Mouse (Mus musculus): ENCODE results near the gene Adamts18. TPM values are rescaled to one million over a fixed set of nuclear protein-coding genes. Genes with fewer than 3 reads are reported as not detected.
A peak's percentile ranks its signal among the peaks of the same experiment; 100 is the strongest.

Adamts18 gene
- polyA plus RNA-seq (2015; fragmentation: Nextera tagmentation; extraction: Ambion mirVana) = 22.1 and 23.3 TPM in 2 replicates

DNA sequence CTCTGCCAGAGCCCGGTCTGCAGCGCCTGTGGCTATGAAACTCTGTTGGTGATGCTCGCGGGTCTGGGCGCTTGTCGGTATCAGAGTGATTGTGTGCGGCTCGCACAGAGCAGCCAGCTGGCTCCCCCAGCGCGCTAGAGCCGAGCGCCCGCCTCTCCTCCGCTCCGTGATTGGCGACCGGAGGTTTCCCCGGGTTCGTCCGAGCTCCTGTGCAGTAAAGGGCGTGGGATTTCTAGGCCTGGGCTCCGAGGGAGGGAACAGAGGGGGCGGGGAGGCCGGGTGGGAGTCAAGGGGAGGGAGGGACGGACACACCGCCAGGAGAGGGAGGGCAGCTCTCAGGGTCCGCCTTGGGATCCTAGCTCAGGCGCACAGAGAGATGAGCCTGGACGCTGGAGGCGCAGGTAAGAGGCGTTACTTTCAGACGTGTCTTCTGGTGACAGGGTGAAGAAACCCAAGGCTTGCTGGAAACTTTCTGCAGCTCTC, at the start of gene Adamts18:
Gene Adamts18, minus strand, starts transcription at position 86 of the 483 bp plus-strand sequence.
- Histone ChIP-seq H3K4me3 (peak within 1 kb of the TSS; percentile 67), H3K4me2 (replicated peaks) (peak within 1 kb of the TSS; percentile 93), H3K4me1 (peaks cover 39% of the 10 kb centered on the region), H3K36me3 (no peaks in the 10 kb centered on the region), H3K9me3 (no peaks in the 10 kb centered on the region), H3K27ac (replicated peaks) (peak within 1 kb of the TSS; percentile 88), H3K27me3 (0 out of 2 replicates have a peak, but pooled peaks cover 4% of the 10 kb centered on the region), H3K9ac (replicated peaks) (peak within 1 kb of the TSS; percentile 76)
- under 1% methylated on average over 32 of the region's 32 CpGs for WGBS
- peak; percentile 89 for ATAC-seq (replicated peaks)

DNA sequence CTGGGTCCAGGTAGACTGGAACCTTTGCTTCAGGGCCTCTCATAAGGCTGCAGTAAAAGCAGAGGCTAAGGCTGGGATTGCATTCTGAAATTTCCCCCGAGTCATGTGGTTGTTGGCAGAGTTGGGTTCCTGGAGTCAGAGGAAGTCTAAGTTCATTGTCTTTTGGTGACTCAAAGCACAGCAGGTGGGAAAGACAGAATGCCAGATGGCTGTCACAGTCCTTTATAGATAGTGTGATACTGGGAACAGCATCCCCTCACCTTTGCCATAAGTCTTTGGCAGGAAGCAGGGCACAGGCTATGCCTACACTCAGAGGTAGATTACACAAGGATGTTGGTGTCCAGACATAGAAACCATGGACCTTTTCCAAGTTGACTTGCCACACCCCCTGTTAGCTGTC, 47.9 kb upstream of the Adamts18 start:
- Histone ChIP-seq H3K27ac (replicated peaks) (no peak overlapping the region), H3K9me3 (no peaks in the 10 kb centered on the region), H3K9ac (replicated peaks) (no peak overlapping the region), H3K27me3 (no peaks in the 10 kb centered on the region), H3K4me1 (no peaks in the 10 kb centered on the region), H3K4me2 (replicated peaks) (no peak overlapping the region), H3K36me3 (no peaks in the 10 kb centered on the region), H3K4me3 (no peak overlapping the region)
- 81% methylated on average over 1 of the region's 1 CpGs for WGBS
- no peak for ATAC-seq (replicated peaks)

DNA sequence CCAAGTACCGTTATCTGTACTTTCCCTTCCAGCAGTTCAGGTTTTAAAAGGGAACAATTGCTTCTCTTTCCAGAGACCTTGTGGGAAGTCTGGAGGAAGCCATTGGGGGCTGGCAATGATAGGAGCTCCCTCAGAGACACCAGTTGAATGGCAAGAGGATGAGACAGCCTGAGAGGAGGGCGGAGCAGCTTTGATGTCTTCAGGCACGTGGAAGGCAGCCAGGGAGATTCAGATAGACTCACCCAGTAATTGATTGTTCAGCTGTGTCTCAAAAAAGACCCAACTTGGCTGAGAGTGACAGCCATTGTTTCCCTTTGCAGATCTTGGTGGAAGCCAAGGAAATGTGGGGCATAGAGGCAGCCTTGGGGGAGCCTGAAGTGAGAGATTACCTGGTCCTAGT, 42.8 kb upstream of the Adamts18 start:
- H3K4me3 ChIP-seq = no peak overlapping the region
- no peaks in the 10 kb centered on the region for H3K4me1 ChIP-seq
- H3K36me3 ChIP-seq = no peaks in the 10 kb centered on the region
- 45% methylated on average over 3 of the region's 3 CpGs for whole genome bisulfite sequencing
- H3K27ac ChIP-seq (replicated peaks) = no peak overlapping the region
- no peaks in the 10 kb centered on the region for H3K9me3 ChIP-seq
- H3K4me2 ChIP-seq (replicated peaks) = no peak overlapping the region
- H3K27me3 ChIP-seq = no peaks in the 10 kb centered on the region
- ATAC-seq (replicated peaks) = no peak
- no peak overlapping the region for H3K9ac ChIP-seq (replicated peaks)

- H3K27ac ChIP-seq (replicated peaks) = no peak overlapping the region
- H3K9ac ChIP-seq (replicated peaks) = no peak overlapping the region
- no peak for ATAC-seq (replicated peaks)
- no peaks in the 10 kb centered on the region for H3K27me3 ChIP-seq
- H3K4me3 ChIP-seq = no peak overlapping the region
- H3K4me2 ChIP-seq (replicated peaks) = no peak overlapping the region
- 0 out of 2 replicates have a peak, but pooled peaks cover 3% of the 10 kb centered on the region for H3K4me1 ChIP-seq
- 81% methylated on average over 3 of the region's 3 CpGs for WGBS
- H3K9me3 ChIP-seq = no peaks in the 10 kb centered on the region
- H3K36me3 ChIP-seq = no peaks in the 10 kb centered on the region
Observed at GRCm38 (mm10) chr8:113886509-113886908, 38.0 kb upstream of the Adamts18 start.

DNA sequence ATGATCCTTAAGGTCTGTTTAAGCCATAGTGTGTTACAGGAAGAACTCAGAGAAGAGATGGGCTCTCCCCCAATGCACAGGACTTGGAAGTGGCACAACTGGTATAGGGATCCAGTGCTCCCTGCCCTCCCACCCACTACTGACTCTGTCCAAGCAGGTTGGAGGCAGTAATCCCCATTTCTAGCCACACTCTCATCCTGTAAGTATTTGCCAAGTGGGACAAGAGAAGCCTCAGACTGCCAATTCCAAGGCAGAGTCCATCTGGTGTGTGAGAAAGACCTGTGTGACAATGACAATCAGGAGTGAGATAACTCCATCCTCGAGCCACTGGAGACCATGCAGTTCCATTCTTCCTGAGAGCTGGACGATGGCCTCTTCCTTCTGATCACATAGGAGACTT, 36.6 kb upstream of the Adamts18 start:
- 64% methylated on average over 2 of the region's 2 CpGs for WGBS
- H3K27ac ChIP-seq (replicated peaks) = no peak overlapping the region
- no peak overlapping the region for H3K4me2 ChIP-seq (replicated peaks)
- H3K27me3 ChIP-seq = no peaks in the 10 kb centered on the region
- H3K9me3 ChIP-seq = no peaks in the 10 kb centered on the region
- no peak overlapping the region for H3K4me3 ChIP-seq
- H3K4me1 ChIP-seq = 0 out of 2 replicates have a peak, but pooled peaks cover 3% of the 10 kb centered on the region
- no peak overlapping the region for H3K9ac ChIP-seq (replicated peaks)
- H3K36me3 ChIP-seq = no peaks in the 10 kb centered on the region
- no peak for ATAC-seq (replicated peaks)

DNA sequence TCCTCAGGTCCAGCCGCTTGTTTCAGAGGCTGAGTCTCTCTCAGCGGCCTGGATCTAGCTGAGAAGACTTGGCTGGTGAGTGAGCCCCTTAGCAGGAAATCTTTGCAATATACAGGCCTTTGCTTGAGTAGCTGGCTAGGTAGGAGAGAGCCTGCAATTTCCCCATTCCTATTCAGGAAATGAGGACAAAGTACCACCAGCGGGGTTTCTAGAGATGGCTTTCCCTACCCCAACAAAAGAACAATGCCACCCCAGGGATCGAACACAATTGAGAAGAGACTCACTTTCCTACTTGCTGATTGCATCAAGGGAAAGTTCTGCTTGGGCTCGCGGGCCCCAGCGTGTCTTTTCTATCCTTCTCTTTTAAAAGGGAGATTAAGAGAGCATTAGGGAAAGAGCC, 35.5 kb upstream of the Adamts18 start:
- no peak overlapping the region for H3K4me3 ChIP-seq
- H3K9ac ChIP-seq (replicated peaks) = no peak overlapping the region
- H3K9me3 ChIP-seq = no peaks in the 10 kb centered on the region
- no peaks in the 10 kb centered on the region for H3K36me3 ChIP-seq
- 0 out of 2 replicates have a peak, but pooled peaks cover 3% of the 10 kb centered on the region for H3K4me1 ChIP-seq
- no peak overlapping the region for H3K27ac ChIP-seq (replicated peaks)
- no peak overlapping the region for H3K4me2 ChIP-seq (replicated peaks)
- H3K27me3 ChIP-seq = no peaks in the 10 kb centered on the region
- ATAC-seq (replicated peaks) = no peak
- 5% methylated on average over 7 of the region's 7 CpGs for WGBS

GRCm38 (mm10) chr8:113882558-113882957, 34.0 kb upstream of the Adamts18 start:
- Histone ChIP-seq H3K27ac (replicated peaks) (no peak overlapping the region), H3K4me1 (peaks cover 7% of the 10 kb centered on the region; the same call in 1 of the 2 replicates), H3K4me3 (no peak overlapping the region), H3K27me3 (no peaks in the 10 kb centered on the region), H3K4me2 (replicated peaks) (no peak overlapping the region), H3K36me3 (no peaks in the 10 kb centered on the region), H3K9me3 (no peaks in the 10 kb centered on the region), H3K9ac (replicated peaks) (no peak overlapping the region)
- ATAC-seq (replicated peaks) = no peak
- 76% methylated on average over 2 of the region's 2 CpGs for WGBS

DNA sequence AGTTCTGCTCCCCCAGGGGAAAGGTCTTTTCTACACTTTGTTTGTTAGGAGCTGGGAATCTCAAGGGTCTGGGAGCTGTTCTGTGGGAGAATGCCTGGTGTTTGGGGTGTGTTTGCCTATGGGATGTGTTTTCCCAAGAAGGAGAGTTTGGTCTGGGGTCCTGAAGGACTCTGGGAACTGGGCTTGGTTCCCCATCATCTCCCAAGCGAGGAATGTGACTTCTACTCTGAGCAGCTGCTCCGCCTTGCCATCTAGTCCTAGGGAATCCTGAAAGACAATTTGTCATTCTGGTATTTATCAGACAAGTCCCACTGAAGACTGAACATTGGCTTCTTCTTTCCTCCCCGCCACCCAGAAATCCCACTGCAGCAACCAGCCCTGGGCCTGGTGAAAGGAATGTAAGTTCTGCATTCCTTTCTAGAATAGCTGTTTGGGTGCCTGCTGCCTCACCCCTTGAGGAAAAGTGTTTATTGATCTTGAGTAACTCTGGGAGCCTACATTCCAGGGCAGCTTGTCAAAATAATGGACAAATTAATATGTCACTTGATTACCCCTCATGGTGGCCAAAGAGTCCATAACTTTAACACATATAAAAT, 30.0 kb upstream of the Adamts18 start:
- Histone ChIP-seq H3K4me3 (no peak overlapping the region), H3K4me2 (replicated peaks) (no peak overlapping the region), H3K27ac (replicated peaks) (no peak overlapping the region), H3K27me3 (no peaks in the 10 kb centered on the region), H3K4me1 (peaks cover 8% of the 10 kb centered on the region; the same call in 1 of the 2 replicates), H3K9ac (replicated peaks) (no peak overlapping the region), H3K36me3 (no peaks in the 10 kb centered on the region), H3K9me3 (no peaks in the 10 kb centered on the region)
- 87% methylated on average over 3 of the region's 3 CpGs for WGBS
- ATAC-seq (replicated peaks) = no peak

- H3K9ac ChIP-seq (replicated peaks) = no peak overlapping the region
- ATAC-seq (replicated peaks) = peak; percentile 96
- no peaks in the 10 kb centered on the region for H3K27me3 ChIP-seq
- no peaks in the 10 kb centered on the region for H3K36me3 ChIP-seq
- no peaks in the 10 kb centered on the region for H3K9me3 ChIP-seq
- no peak overlapping the region for H3K4me2 ChIP-seq (replicated peaks)
- H3K4me1 ChIP-seq = peaks cover 12% of the 10 kb centered on the region; the same call in 1 of the 2 replicates
- peak overlapping the region; percentile 60 for H3K27ac ChIP-seq (replicated peaks)
- 65% methylated on average over 12 of the region's 12 CpGs for WGBS
- no peak overlapping the region for H3K4me3 ChIP-seq
Observed at GRCm38 (mm10) chr8:113873446-113874120, 25.0 kb upstream of the Adamts18 start.

GRCm38 (mm10) chr8:113872436-113872835, 23.9 kb upstream of the Adamts18 start:
- Histone ChIP-seq H3K36me3 (no peaks in the 10 kb centered on the region), H3K4me3 (no peak overlapping the region), H3K9me3 (no peaks in the 10 kb centered on the region), H3K4me2 (replicated peaks) (no peak overlapping the region), H3K4me1 (peaks cover 7% of the 10 kb centered on the region; the same call in 1 of the 2 replicates), H3K27ac (replicated peaks) (no peak overlapping the region), H3K9ac (replicated peaks) (no peak overlapping the region), H3K27me3 (no peaks in the 10 kb centered on the region)
- no peak for ATAC-seq (replicated peaks)
- WGBS = 87% methylated on average over 6 of the region's 6 CpGs

DNA sequence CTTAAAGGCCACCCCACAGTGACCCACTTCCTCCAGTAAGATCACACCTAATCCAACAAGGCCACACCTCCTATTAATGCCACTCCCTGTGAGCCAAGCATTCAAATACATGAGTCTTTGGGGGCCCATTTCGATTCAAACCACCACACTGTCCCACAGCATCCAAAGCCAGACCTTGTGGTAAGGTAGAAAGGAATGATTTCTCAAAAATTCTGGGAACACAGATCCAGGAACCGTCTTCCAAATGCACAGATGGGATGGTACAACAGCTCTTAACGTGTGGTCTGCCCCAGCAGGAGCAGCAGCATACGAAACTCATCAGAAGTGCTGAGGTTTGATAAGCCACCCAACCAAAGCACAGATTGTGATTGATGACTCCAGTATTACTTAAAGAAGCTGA, 18.0 kb upstream of the Adamts18 start:
- Histone ChIP-seq H3K36me3 (no peaks in the 10 kb centered on the region), H3K27me3 (no peaks in the 10 kb centered on the region), H3K4me2 (replicated peaks) (no peak overlapping the region), H3K9me3 (no peaks in the 10 kb centered on the region), H3K4me1 (peaks cover 14% of the 10 kb centered on the region), H3K9ac (replicated peaks) (no peak overlapping the region), H3K27ac (replicated peaks) (0 out of 2 replicates have a peak overlapping the region, but pooled peaks have one; percentile 57), H3K4me3 (no peak overlapping the region)
- WGBS = 66% methylated on average over 4 of the region's 4 CpGs
- ATAC-seq (replicated peaks) = no peak

- Histone ChIP-seq H3K27ac (replicated peaks) (peak overlapping the region; percentile 57), H3K27me3 (no peaks in the 10 kb centered on the region), H3K4me3 (no peak overlapping the region), H3K36me3 (no peaks in the 10 kb centered on the region), H3K9me3 (no peaks in the 10 kb centered on the region), H3K4me1 (peaks cover 14% of the 10 kb centered on the region), H3K9ac (replicated peaks) (no peak overlapping the region), H3K4me2 (replicated peaks) (no peak overlapping the region)
- 57% methylated on average over 13 of the region's 13 CpGs for WGBS
- ATAC-seq (replicated peaks) = peak; percentile 53; the same call in 1 of the 2 replicates
Observed at GRCm38 (mm10) chr8:113865326-113866093, 17.0 kb upstream of the Adamts18 start.

All from forebrain, embryonic 15.5 days (tissue).